Mouse (Mus musculus): ENCODE measurements around the gene Spry2.

The Spry2 gene

DNA sequence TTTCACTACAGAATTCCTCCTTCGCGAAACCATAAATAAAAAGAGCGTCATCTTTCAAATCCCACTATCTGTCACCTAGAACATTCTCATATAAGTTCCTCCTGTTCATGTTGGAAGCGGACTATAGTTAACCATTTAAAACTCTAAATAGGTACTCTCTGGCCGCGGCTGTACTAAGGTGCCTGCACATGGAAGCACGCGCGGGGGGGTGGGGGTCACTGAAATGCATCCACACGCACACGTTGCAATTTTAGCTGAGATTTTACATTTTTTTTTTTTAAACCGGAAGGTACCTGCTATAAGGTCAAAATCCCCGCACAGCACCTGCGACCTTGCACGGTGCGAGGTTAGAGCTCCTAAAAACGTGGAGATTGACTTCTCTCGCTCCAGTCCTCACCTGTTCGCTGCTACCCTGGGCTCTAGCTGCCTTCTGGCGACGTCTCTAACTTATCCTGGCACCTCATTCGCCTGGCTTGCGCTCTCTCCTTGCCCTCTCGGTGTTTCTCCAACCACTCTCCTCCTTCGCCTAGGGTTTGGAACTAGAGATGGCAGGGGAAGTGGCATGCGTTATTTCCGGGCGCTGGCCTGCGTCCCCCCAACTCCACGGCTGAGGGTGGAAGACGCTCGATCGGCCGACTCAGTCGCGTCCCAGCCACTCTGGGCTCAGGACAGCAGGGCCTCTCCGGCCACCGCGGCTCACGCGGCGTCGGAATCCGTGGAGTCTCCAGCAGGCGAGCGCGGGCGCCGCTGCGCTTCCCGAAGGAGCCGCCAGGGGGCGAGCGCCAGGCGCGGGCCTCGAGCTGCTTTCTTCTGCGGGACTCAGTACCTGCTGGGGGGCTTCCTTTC, 1.9 kb upstream of the Spry2 start:
- no peaks in the 10 kb centered on the region for H3K27me3 ChIP-seq (ENCODE audit: control insufficient read depth, insufficient read depth, low read length, poor library complexity, severe bottlenecking)
- H3K36me3 ChIP-seq (ENCODE audit: control insufficient read depth, insufficient read depth, low read length, poor library complexity, severe bottlenecking): no peaks in the 10 kb centered on the region
- DNase-seq (ENCODE audit: low read depth, low spot score): peak; percentile 71

DNA sequence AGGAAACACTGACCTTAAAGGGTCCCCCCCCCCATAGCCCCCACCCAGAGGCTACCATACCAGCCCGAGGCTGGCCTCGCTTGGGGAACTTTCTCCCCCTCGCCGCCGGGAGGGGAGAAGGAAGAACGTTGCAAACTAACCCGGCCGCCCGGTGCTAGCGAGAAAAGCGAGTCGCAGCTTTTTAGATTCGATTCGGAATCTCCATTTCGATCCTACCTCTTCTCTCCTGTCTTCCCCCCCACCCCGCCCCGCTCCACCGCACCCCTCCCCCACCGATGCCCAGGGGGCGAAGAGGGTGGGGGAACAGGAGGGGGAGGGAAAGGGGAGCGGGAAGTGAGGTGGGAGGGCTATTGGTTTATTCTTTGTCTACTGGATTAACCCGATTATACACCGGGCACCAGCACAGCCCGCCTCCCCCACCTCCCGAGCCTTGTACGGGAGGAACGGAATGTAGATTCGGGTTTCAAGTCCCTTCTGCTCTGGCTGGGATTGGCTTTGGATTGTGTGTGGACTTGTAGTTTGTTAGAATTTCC, 1.0 kb upstream of the Spry2 start:
- Histone ChIP-seq H3K36me3 (ENCODE audit: control insufficient read depth, insufficient read depth, low read length, poor library complexity, severe bottlenecking) (no peaks in the 10 kb centered on the region), H3K27me3 (ENCODE audit: control insufficient read depth, insufficient read depth, low read length, poor library complexity, severe bottlenecking) (no peaks in the 10 kb centered on the region)
- DNase-seq (ENCODE audit: low read depth, low spot score): peak; percentile 18

DNA sequence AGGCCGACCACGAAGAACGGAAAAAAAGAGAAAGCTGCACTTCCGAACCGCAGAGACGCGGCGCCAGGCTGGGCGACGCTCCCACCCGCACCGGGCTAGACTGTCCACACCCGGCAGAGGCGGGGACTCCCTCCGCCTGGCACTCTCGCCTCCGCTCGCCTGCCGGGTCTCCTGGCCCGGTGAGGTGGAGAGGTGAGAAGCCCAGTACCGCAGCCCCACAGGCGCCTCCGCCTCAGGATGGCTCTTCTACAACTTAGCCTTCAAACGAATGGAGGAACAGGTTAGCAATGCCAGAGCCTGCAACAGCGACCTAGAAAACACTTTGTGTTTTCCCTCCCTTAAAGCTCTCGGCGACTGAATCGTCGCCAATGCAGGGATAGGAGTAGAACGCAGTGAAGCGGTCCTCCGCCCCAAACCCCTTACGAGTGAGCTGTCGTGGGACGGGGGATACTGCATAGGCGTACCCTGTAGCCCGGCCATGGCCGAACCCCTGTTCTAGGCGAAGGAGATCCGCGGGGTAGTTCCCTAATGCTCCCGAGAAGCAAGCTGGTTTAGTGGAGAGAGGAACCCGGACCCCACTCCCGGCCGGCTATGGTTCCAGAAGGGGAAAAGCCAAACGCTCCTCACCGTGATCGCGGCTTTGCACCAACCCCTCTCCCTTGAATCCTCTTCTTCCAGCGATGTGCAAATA, 513 bp downstream of the Spry2 start:
- DNase-seq (ENCODE audit: low read depth, low spot score): peak; percentile 50

DNA sequence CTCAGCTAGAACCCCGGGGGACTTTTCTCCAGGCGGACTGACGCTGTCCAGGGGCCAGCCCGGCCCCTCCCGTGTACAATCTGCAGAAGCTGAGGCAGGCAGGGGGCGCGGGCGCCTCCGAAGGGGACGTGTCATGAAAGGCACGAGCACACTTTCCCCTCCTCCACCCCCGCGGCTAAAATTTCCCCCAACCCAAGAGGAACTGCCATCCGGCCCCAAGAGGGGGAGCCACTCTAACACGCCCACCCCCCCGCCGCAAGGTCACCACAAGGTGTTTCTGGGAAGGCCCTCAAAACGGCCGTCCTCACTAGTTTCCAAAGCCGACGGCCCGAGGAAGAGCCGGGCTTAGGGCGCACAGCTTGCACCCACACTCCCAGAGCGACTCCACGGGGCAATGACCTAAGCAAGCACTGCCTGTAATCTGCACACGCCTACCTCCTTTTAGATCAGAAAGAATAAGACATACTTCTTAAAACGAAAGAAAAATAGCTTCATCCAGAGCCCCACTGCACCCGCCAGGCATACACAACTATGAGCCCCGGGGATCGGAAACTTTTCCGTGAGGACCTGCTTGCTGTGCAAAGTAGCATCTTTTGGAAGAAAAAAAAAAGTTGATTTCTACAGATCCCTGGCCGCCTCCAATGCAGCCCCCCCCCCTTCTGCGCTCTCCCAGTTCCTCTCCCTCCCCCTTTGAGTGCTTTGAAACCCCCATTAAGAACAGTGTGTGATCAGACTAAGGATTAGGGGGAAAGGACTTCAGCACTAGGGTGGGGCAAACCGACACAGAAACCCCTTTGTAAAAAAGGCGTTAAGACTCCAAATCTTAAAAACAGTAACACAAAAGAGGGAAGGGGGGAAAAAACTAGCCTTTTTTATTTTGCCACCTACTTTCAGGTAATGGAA, 1.4 kb downstream of the Spry2 start:
- no peaks in the 10 kb centered on the region for H3K36me3 ChIP-seq (ENCODE audit: control insufficient read depth, insufficient read depth, low read length, poor library complexity, severe bottlenecking)
- peak; percentile 52 for DNase-seq (ENCODE audit: low read depth, low spot score)

More for the DNA sequence above, 513 bp downstream of the Spry2 start:
- Histone ChIP-seq H3K36me3 (ENCODE audit: control insufficient read depth, insufficient read depth, low read length, poor library complexity, severe bottlenecking) (no peaks in the 10 kb centered on the region), H3K27me3 (ENCODE audit: control insufficient read depth, insufficient read depth, low read length, poor library complexity, severe bottlenecking) (no peaks in the 10 kb centered on the region)

DNA sequence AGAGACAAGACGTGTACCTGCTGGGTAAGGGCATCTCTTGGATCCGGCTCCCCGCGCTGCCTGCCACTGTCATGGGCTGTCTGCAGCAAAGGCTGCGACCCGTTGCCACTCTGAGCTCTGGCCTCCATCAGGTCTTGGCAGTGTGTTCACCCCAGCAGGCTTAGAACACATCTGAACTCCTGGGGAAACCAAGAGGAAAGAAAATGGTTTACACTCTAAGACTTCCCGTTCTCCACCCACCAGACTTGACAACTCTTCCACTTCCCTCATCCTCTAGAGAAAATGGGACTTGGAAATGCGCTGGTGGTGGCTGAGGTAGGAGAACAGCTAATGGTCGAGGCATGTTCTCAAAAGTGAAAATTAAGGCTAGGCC, 3.0 kb downstream of the Spry2 start:
- H3K36me3 ChIP-seq (ENCODE audit: control insufficient read depth, insufficient read depth, low read length, poor library complexity, severe bottlenecking): no peaks in the 10 kb centered on the region
- no peaks in the 10 kb centered on the region for H3K27me3 ChIP-seq (ENCODE audit: control insufficient read depth, insufficient read depth, low read length, poor library complexity, severe bottlenecking)
- DNase-seq (ENCODE audit: low read depth, low spot score): no peak

More for the DNA sequence above, 1.4 kb downstream of the Spry2 start:
- no peaks in the 10 kb centered on the region for H3K27me3 ChIP-seq (ENCODE audit: control insufficient read depth, insufficient read depth, low read length, poor library complexity, severe bottlenecking)

DNA sequence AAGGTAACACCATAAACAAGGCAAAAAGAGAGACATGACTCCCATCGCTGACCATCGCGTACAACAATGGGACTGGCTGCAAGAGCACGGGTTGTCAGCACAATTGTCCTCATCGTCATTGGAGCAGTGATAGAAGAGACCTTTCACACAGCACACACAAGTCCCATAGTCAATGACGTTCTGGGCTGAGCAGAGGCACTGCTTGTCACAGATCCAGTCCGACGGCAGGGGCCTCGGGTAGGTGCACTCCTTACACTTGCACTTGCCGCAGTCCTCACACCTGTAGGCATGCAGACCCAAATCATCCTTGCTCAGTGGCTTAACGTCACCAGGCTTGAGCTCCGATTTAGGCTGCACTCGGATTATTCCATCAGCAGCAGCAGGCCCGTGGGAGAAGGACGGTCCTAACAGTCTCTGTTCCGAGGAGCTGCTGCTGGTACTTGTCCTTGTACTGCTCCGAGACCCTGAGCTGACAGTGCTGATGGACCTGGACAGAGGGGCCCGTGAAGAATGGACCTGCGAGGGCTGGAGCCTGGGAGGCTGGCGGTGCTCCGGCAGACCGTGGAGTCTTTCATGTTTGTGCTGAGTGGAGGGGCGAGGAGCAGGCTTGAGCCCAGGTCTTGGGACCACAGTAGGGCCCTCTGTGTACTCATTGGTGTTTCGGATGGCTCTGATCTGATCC, 3.5 kb downstream of the Spry2 start:
- no peak for DNase-seq (ENCODE audit: low read depth, low spot score)
- Histone ChIP-seq H3K36me3 (ENCODE audit: control insufficient read depth, insufficient read depth, low read length, poor library complexity, severe bottlenecking) (no peaks in the 10 kb centered on the region), H3K27me3 (ENCODE audit: control insufficient read depth, insufficient read depth, low read length, poor library complexity, severe bottlenecking) (no peaks in the 10 kb centered on the region)

DNA sequence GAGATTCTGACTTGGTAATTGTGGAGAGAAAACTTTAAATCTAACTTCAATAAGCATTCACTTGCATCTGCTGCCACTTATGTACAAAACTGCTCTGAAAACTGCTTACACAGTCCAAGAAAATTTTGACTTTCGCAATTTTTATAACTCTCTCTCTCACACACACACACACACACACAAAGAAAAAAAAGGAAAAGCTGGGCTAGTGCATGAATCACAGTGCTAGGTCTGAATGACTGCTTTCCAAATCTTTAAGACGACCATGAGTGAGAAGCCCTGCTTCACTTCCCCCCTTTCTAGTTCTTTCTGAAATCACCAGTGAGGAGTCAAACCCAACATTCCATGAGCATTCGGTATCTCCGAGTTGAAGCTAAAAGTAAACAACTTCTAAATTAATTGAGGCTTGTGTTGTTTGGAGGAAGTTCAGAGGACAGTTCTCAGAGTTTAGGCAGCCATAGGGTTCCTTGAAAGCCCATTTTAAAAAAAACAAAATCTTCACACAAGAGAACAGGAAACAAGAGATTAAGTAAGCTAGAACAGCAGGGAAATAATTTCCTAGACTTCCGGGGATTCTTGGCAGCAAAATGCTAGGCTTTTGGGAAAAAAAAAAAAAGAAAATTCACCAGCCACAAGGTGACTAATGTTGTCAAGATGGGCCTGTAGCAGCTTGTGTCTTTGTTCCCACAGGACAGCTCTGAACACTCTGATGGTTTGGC, 5.9 kb downstream of the Spry2 start:
- DNase-seq (ENCODE audit: low read depth, low spot score): no peak
- no peaks in the 10 kb centered on the region for H3K27me3 ChIP-seq (ENCODE audit: control insufficient read depth, insufficient read depth, low read length, poor library complexity, severe bottlenecking)
- no peaks in the 10 kb centered on the region for H3K36me3 ChIP-seq (ENCODE audit: control insufficient read depth, insufficient read depth, low read length, poor library complexity, severe bottlenecking)

DNA sequence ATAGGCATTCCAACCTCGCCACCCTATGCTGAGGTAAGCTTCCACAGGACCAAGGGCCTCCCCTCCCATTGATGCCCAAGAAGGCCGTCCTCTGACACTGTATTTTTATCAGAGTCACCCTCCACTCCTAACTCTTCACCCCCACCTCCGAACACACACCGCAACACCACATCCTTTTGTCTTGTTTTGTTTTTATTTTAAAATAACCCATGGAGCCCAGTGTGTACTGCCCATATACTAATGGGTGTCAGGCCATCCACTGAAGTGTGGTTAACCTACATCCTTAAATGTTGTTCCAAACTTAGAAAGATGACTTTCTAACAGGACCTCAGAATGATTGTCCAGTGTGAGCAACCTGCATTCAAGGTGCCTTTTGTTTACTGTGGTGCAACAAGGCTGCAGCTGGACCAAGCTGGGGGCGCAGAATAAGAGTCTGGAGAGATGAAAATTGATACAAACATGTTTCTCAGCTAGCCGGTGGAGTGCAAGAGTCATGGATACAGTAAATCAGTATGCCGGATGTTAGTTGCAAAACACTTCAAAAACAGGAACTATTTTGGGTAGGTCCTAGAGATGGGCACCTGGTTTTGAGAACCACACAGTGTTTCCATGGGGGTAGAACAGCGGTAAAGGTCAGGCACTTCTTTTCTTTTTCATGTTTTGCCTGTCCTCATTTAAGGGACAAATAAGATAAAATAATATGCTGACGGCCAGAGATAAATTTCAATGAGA, 9.8 kb downstream of the Spry2 start:
- no peaks in the 10 kb centered on the region for H3K36me3 ChIP-seq (ENCODE audit: control insufficient read depth, insufficient read depth, low read length, poor library complexity, severe bottlenecking)
- peak; percentile 13 for DNase-seq (ENCODE audit: low read depth, low spot score)
- no peaks in the 10 kb centered on the region for H3K27me3 ChIP-seq (ENCODE audit: control insufficient read depth, insufficient read depth, low read length, poor library complexity, severe bottlenecking)

DNA sequence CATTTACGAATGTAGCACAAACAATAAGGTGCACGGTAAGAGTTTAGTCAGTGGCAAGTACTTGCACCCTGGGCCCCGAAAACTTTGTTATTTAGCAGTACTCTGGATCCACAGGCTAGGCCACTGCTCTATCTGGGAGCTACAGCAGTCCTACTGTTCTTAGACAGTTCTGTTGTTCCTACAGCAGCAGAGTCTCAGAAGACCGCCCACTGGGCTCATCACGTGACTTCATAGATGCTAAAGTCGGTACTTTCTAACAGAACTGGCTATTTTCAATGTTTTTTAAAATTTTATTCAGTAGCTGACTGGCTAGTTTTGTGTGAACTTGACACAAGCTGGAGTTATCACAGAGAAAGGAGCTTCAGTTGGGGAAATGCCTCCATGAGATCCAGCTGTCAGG, 11.4 kb downstream of the Spry2 start:
- Histone ChIP-seq H3K27me3 (ENCODE audit: control insufficient read depth, insufficient read depth, low read length, poor library complexity, severe bottlenecking) (no peaks in the 10 kb centered on the region), H3K36me3 (ENCODE audit: control insufficient read depth, insufficient read depth, low read length, poor library complexity, severe bottlenecking) (no peaks in the 10 kb centered on the region)
- no peak for DNase-seq (ENCODE audit: low read depth, low spot score)

DNA sequence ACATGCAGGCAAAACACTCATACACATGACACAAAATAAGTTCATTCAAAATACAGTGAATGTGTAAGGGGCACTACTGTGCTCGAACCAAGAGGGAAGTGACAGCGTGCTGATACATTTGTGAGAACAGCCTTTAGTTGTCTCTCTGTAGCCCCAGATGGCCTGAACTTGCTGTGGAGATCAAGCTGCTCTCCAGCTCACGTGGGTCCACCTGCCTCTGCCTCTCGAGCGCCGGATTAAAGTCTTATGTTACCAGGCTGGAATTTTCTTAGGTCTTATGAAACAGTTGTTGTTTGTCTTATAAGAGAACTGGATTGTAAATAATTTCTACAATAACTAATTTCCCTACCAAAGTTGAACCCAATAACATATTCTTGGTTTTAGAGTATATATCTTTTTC, 13.4 kb downstream of the Spry2 start:
- DNase-seq (ENCODE audit: low read depth, low spot score): no peak
- Histone ChIP-seq H3K27me3 (ENCODE audit: control insufficient read depth, insufficient read depth, low read length, poor library complexity, severe bottlenecking) (no peaks in the 10 kb centered on the region), H3K36me3 (ENCODE audit: control insufficient read depth, insufficient read depth, low read length, poor library complexity, severe bottlenecking) (no peaks in the 10 kb centered on the region)

DNA sequence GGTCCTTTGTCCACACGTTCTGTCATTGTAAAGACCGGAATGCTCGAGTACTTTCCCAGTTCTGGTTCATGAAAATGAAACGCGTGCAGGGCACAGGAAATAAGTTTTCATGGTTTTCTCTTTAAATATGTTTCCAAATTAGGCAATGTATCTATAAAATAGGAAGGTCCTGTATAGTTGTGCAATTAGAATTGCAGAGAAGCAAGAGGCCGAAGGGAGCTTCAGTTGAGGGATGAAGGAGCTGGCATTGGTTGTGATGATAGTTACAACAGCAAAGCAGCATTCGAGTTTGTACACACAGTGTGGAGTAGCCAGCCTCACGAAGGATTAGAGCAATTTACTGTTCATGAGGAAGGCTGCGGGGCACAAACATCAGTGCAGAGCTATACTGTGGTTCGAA, 18.3 kb downstream of the Spry2 start:
- H3K27me3 ChIP-seq (ENCODE audit: control insufficient read depth, insufficient read depth, low read length, poor library complexity, severe bottlenecking): no peaks in the 10 kb centered on the region
- DNase-seq (ENCODE audit: low read depth, low spot score): no peak
- H3K36me3 ChIP-seq (ENCODE audit: control insufficient read depth, insufficient read depth, low read length, poor library complexity, severe bottlenecking): no peaks in the 10 kb centered on the region

DNA sequence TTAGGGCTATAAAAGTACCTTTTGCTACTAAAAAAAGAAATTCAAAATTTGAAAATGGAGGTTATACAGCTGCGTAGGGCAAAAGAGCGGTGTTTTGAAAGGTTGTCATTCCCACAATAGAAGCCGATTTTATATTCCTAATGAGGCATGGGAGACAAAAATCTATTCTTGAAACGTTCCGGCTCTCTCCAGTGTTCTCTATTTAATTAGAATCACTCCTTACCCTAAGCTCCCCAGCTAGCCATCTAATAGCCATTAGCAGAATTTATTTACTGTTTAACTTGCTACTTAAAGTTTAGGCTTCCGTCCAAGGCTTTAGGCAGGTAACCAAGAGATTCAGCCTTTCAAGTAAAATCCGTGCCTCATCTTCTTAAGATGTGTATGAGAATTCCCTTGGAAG, 20.2 kb downstream of the Spry2 start:
- DNase-seq (ENCODE audit: low read depth, low spot score): no peak
- no peaks in the 10 kb centered on the region for H3K36me3 ChIP-seq (ENCODE audit: control insufficient read depth, insufficient read depth, low read length, poor library complexity, severe bottlenecking)

DNA sequence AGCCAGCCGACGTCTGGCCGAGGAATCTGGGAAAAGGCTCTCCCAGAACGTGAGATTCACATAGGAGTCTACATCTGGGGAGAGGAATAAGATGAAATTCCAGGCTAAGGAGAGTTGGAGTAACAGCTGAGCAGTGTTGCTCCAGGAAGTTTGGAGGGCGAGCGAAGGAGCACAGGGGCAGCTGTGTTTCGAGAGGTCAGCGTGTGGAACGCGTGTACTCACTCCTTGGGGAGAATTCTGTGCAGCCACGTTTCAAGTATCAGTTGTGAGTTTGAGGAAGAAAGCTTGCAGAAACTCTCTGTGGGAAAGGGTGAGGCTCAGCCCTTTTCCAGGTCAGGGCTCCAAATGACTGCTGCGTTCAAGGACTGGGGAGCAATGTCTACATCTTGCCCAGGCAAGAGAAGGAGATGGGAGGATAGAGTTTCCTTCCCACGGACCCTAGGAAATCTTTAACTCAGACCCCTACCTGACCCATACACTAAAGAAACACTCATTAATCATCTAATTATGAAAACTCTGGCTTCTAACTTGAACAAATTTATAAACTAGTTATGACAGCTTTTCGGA, 26.2 kb downstream of the Spry2 start:
- Histone ChIP-seq H3K27me3 (ENCODE audit: control insufficient read depth, insufficient read depth, low read length, poor library complexity, severe bottlenecking) (no peaks in the 10 kb centered on the region), H3K36me3 (ENCODE audit: control insufficient read depth, insufficient read depth, low read length, poor library complexity, severe bottlenecking) (no peaks in the 10 kb centered on the region)
- no peak for DNase-seq (ENCODE audit: low read depth, low spot score)

More for the DNA sequence above, 20.2 kb downstream of the Spry2 start:
- no peaks in the 10 kb centered on the region for H3K27me3 ChIP-seq (ENCODE audit: control insufficient read depth, insufficient read depth, low read length, poor library complexity, severe bottlenecking)
